Mouse (Mus musculus) mouse embryonic stem cell (cell line): Measurements from ENCODE around the gene Mterf1a.

ENCODE experiments used
- in situ Hi-C, 2 experiments: fragments of 300-500 bp; cut with MboI; formaldehyde crosslinking; loops; 1 replicate in 1 of 2; 3 replicates in 1 of 2; pipeline ENCODE4 v1.14.3; 2019 to 2020; ENCODE audit warnings: low sequenced_read_pairs in 2 of 2, low pct_unique_long_range_greater_than_20kb in 1 of 2, mixed read lengths in 1 of 2; ENCODE audit not compliant: unreplicated experiment in 1 of 2

The Mterf1a gene

DNA sequence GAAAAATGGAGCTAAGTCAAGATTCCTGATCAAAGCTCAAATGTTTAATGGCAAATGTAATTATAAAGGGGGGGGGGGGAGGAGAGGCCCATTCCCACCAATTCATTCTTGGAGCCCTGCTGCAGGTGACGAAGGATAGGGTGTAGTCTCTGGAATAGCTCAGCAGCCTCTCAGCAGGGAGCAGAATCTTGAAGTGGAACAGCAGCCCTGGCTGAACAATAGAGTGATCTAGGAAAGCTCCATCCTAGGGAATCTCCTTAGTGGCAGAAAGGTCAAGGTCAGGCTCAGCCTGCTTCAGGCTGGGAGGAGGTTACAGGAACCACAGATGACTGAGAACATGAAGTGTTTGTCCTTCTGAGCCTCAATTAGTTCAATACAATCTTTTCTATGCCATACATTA lies 21.4 kb downstream of the Mterf1a start:
- in situ Hi-C loops = no loop called here

DNA sequence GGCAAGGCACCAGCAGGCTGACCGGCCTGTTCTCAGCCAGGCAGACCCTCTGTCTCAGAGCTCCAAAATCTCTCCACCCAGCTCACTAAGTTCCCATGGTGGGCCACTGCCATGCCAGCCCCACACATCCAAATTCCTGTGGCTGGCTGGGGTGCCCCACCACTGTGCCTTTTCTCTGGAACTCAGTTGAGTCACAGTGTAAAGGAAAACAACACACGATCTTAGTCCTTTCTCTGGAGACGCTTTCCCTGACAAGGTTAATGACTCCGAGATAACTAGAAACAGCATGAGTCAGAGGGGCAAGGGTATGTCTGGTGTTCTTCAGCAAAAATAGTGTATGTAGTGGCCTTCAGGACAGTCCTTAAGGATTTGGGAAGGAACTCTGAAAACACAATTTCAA lies 23.6 kb downstream of the Mterf1a start:
- in situ Hi-C loops = no loop called here

DNA sequence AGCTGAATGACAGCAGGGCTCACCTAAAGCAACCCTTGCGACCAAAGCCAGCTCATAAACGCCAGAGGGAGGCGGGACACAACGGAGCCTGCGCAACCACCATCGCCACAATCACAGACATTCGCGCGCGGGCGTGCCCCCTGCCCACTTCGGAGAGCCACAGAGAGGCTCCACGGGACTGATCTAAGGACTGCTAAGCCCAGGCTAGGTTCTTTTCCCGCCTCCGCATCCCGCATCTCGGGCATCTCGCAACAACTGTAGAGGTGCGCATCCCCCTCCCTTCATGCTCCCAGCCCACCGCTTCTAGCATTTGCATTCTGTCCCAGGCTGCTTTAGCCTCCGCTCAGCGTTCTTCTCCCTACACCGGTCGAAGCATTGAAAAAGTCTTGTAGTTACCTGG lies 48.7 kb downstream of the Mterf1a start, which contains the start of gene Lrrd1:
Lrrd1 (plus strand) TSS at position 148 of the 400 bp plus-strand sequence.
- in situ Hi-C loops = no loop called here
